Mouse (Mus musculus): ENCODE data around the gene Wdr90.

GRCm38 (mm10) chr17:25861704-25862612 lies 657 bp upstream of the Wdr90 start:
- no peak for TF ChIP-seq CTCF (IDR thresholded peaks at IDR 0.05; ENCODE audit: borderline replicate concordance, insufficient read depth, low read depth, low read length)
- no peak for TF ChIP-seq POLR2A (IDR thresholded peaks at IDR 0.05; ENCODE audit: borderline replicate concordance, insufficient read depth, low read length)
